Mouse (Mus musculus) myocyte (in vitro differentiated cells): ENCODE measurements around the gene Creb1. TPM values are rescaled to one million over a fixed set of nuclear protein-coding genes. Genes with fewer than 3 reads are reported as not detected.

ENCODE experiments used
- H3K27me3 ChIP-seq: one replicate; pipeline ENCODE4 v1.6.1; 2011; ENCODE audit not compliant: control insufficient read depth, insufficient read depth, insufficient read length
- H3K36me3 ChIP-seq: one replicate; pipeline ENCODE4 v1.6.1; 2011; ENCODE audit not compliant: control insufficient read depth, insufficient read depth
- H3K4me2 ChIP-seq: one replicate; pipeline ENCODE4 v1.6.1; 2011; ENCODE audit warnings: low read depth, control low read depth
- H3K4me3 ChIP-seq: one replicate; pipeline ENCODE4 v1.5.1; 2011; ENCODE audit warnings: mild to moderate bottlenecking, control low read depth, moderate library complexity
- H3K79me2 ChIP-seq: one replicate; pipeline ENCODE4 v1.6.1; 2011; ENCODE audit not compliant: control insufficient read depth, insufficient read depth
- H3ac ChIP-seq: one replicate; pipeline ENCODE4 v1.6.1; 2011; ENCODE audit not compliant: control insufficient read depth, insufficient read length
- CEBPB ChIP-seq: IDR thresholded peaks from 2 replicates; pipeline ENCODE4 v1.6.1; 2011; ENCODE audit warnings: mild to moderate bottlenecking, moderate library complexity; ENCODE audit not compliant: poor library complexity, insufficient read depth, severe bottlenecking
- E2F4 ChIP-seq: IDR thresholded peaks from one replicate; pipeline ENCODE4 v1.6.1; 2011; ENCODE audit warnings: mild to moderate bottlenecking, control low read depth, moderate library complexity; ENCODE audit not compliant: insufficient read depth
- MAX ChIP-seq: IDR thresholded peaks from one replicate; pipeline ENCODE4 v1.6.1; 2011; ENCODE audit warnings: low read depth, mild to moderate bottlenecking, control low read depth
- MYOD1 ChIP-seq, 3 experiments: IDR thresholded peaks; one replicate each; pipeline ENCODE4 v1.6.1; 2011; ENCODE audit warnings: control low read depth in 2 of 3, low read depth in 2 of 3, mild to moderate bottlenecking in 2 of 3, moderate library complexity in 1 of 3; ENCODE audit not compliant: insufficient read length in 2 of 3, control insufficient read depth in 1 of 3
- MYOG ChIP-seq, 3 experiments: IDR thresholded peaks; one replicate each; pipeline ENCODE4 v1.6.1; 2011; ENCODE audit warnings: control low read depth in 2 of 3, low read depth in 2 of 3, mild to moderate bottlenecking in 2 of 3; ENCODE audit not compliant: insufficient read length in 2 of 3, control insufficient read depth in 1 of 3, insufficient read depth in 1 of 3
- POLR2A ChIP-seq: IDR thresholded peaks from one replicate; pipeline ENCODE4 v1.6.1; 2011; ENCODE audit warnings: low read depth, mild to moderate bottlenecking, control low read depth, moderate library complexity; ENCODE audit not compliant: insufficient read length
- POLR2AphosphoS2 ChIP-seq: IDR thresholded peaks from one replicate; pipeline ENCODE4 v1.6.1; 2011; ENCODE audit warnings: low read depth, control low read depth; ENCODE audit not compliant: insufficient read length
- REST ChIP-seq: IDR thresholded peaks from one replicate; pipeline ENCODE4 v1.6.1; 2011; ENCODE audit warnings: mild to moderate bottlenecking, control low read depth, moderate library complexity; ENCODE audit not compliant: insufficient read depth, insufficient read length
- SRF ChIP-seq: IDR thresholded peaks from one replicate; pipeline ENCODE4 v1.6.1; 2011; ENCODE audit warnings: low read depth; ENCODE audit not compliant: control insufficient read depth, insufficient read length
- TCF12 ChIP-seq: IDR thresholded peaks from one replicate; pipeline ENCODE4 v1.6.1; 2011; ENCODE audit warnings: mild to moderate bottlenecking, control low read depth; ENCODE audit not compliant: poor library complexity, insufficient read depth, severe bottlenecking
- TCF3 ChIP-seq: IDR thresholded peaks from one replicate; pipeline ENCODE4 v1.6.1; 2011; ENCODE audit warnings: low read depth, control low read depth; ENCODE audit not compliant: insufficient read length
- USF1 ChIP-seq: IDR thresholded peaks from one replicate; pipeline ENCODE4 v1.6.1; 2011; ENCODE audit warnings: low read depth, mild to moderate bottlenecking, control low read depth, moderate library complexity
- polyA plus RNA-seq: library from polyadenylated mRNA; unstranded; fragments of >200 nt; fragmentation: generic; extraction: Trizol; gene quantifications from one replicate; pipeline ENCODE4 v1.2.1, GENCODE M21; 2012; ENCODE audit warnings: missing spikeins

Gene Creb1
- polyA plus RNA-seq, 1 experiment = 9.6 TPM

GRCm38 (mm10) chr1:64508479-64509096 is 23.9 kb upstream of the Creb1 start:
- Histone ChIP-seq H3K79me2 (no peaks in the 10 kb centered on the region), H3K4me2 (no peak overlapping the region), H3ac (no peak overlapping the region), H3K27me3 (no peaks in the 10 kb centered on the region), H3K36me3 (no peaks in the 10 kb centered on the region), H3K4me3 (no peak overlapping the region)
- no peak for TF ChIP-seq MYOD1 (IDR thresholded peaks at IDR 0.05; ENCODE audit: control insufficient read depth in 1 of 3, insufficient read length in 2 of 3, low read depth in 2 of 3)

GRCm38 (mm10) chr1:64509678-64510077 is 22.8 kb upstream of the Creb1 start:
- H3K27me3 ChIP-seq = no peaks in the 10 kb centered on the region

GRCm38 (mm10) chr1:64514184-64514583 is 18.3 kb upstream of the Creb1 start:
- Histone ChIP-seq H3K79me2 (no peaks in the 10 kb centered on the region), H3K36me3 (no peaks in the 10 kb centered on the region), H3ac (no peak overlapping the region), H3K4me2 (no peak overlapping the region), H3K27me3 (no peaks in the 10 kb centered on the region), H3K4me3 (no peak overlapping the region)
- no peak for TF ChIP-seq REST
- TF ChIP-seq TCF3 = no peak
- TF ChIP-seq TCF12 = no peak
- TF ChIP-seq CEBPB = no peak
- TF ChIP-seq SRF = no peak
- no peak for TF ChIP-seq USF1
- TF ChIP-seq POLR2A = no peak

More at GRCm38 (mm10) chr1:64509678-64510077, 22.8 kb upstream of the Creb1 start:
- Histone ChIP-seq H3K36me3 (no peaks in the 10 kb centered on the region), H3ac (no peak overlapping the region), H3K79me2 (no peaks in the 10 kb centered on the region), H3K4me2 (no peak overlapping the region), H3K4me3 (no peak overlapping the region)
- no peak for TF ChIP-seq TCF12
- TF ChIP-seq MAX = no peak
- TF ChIP-seq POLR2AphosphoS2 = no peak
- no peak for TF ChIP-seq USF1
- TF ChIP-seq CEBPB = no peak
- no peak for TF ChIP-seq REST
- no peak for TF ChIP-seq E2F4

GRCm38 (mm10) chr1:64516593-64516992 is 15.9 kb upstream of the Creb1 start:
- H3K79me2 ChIP-seq = no peaks in the 10 kb centered on the region
- no peak overlapping the region for H3K4me3 ChIP-seq
- no peak overlapping the region for H3K4me2 ChIP-seq
- no peaks in the 10 kb centered on the region for H3K27me3 ChIP-seq
- no peak overlapping the region for H3ac ChIP-seq
- H3K36me3 ChIP-seq = no peaks in the 10 kb centered on the region
- TF ChIP-seq MYOD1 (IDR thresholded peaks at IDR 0.05; ENCODE audit: control insufficient read depth in 1 of 3, insufficient read length in 2 of 3, low read depth in 2 of 3) (no peak), CEBPB (no peak), TCF3 (no peak), POLR2AphosphoS2 (no peak), USF1 (no peak), SRF (no peak), REST (no peak), POLR2A (no peak), MYOG (IDR thresholded peaks at IDR 0.05; ENCODE audit: control insufficient read depth in 1 of 3, insufficient read depth in 1 of 3, insufficient read length in 2 of 3, low read depth in 2 of 3) (no peak), MAX (no peak), E2F4 (no peak), TCF12 (no peak)

GRCm38 (mm10) chr1:64518480-64518879 is 14.0 kb upstream of the Creb1 start:
- Histone ChIP-seq H3K4me2 (no peak overlapping the region), H3K79me2 (no peaks in the 10 kb centered on the region), H3ac (no peak overlapping the region), H3K36me3 (no peaks in the 10 kb centered on the region), H3K4me3 (no peak overlapping the region), H3K27me3 (no peaks in the 10 kb centered on the region)
- TF ChIP-seq MYOG (IDR thresholded peaks at IDR 0.05; ENCODE audit: control insufficient read depth in 1 of 3, insufficient read depth in 1 of 3, insufficient read length in 2 of 3, low read depth in 2 of 3) (no peak), E2F4 (no peak), CEBPB (no peak), POLR2A (no peak)

- H3ac ChIP-seq = no peak overlapping the region
- TF ChIP-seq CEBPB = no peak
- TF ChIP-seq MAX = no peak
- no peak for TF ChIP-seq SRF
- no peak for TF ChIP-seq POLR2AphosphoS2
- no peak for TF ChIP-seq MYOG (IDR thresholded peaks at IDR 0.05; ENCODE audit: control insufficient read depth in 1 of 3, insufficient read depth in 1 of 3, insufficient read length in 2 of 3, low read depth in 2 of 3)
- TF ChIP-seq MYOD1 (IDR thresholded peaks at IDR 0.05; ENCODE audit: control insufficient read depth in 1 of 3, insufficient read length in 2 of 3, low read depth in 2 of 3) = no peak
- no peak for TF ChIP-seq TCF3
- TF ChIP-seq TCF12 = no peak
- no peak for TF ChIP-seq REST
- TF ChIP-seq POLR2A = no peak
- no peak for TF ChIP-seq E2F4
- no peak for TF ChIP-seq USF1
- H3K4me3 ChIP-seq = no peak overlapping the region
- no peak overlapping the region for H3K4me2 ChIP-seq
- no peaks in the 10 kb centered on the region for H3K79me2 ChIP-seq
- no peaks in the 10 kb centered on the region for H3K36me3 ChIP-seq
- H3K27me3 ChIP-seq = no peaks in the 10 kb centered on the region
These were observed 13.1 kb upstream of the Creb1 start for GRCm38 (mm10) chr1:64519345-64519744.
